ENCODE assay signal across 30 mouse cellular contexts in the genomic region with DNA sequence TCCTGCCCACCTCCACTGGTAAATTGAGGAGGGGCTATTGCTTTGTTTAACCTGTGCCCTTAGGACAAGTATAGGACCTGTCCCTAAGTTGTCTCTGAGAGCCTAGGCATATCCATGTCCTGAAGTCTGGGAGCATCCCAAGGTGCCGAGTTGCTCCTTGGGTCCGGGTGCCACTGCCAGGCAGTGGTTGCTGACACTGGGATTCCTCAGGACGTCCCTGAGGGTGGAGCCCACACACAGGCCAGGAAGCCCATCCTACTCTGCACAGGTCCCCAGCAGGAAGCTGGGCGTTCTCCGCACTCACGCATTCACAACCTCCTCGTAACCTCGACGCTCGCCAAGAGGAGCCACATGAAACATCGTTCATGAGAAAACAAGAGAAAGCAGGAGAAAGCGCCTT. TPM values are rescaled to one million over a fixed set of nuclear protein-coding genes. Genes with fewer than 3 reads are reported as not detected.
DNase-seq lines count a peak whose midpoint lies in the region; ATAC-seq and TF ChIP-seq lines count a peak whose summit lies in the region.
"Had no signal": no experiment of that assay in that cellular context is flagged by ENCODE, and none has a peak within 500 bp of the region (broad histone marks: within the 10 kb centered on the region; RNA-seq: fewer than 3 reads in every experiment).

No protein-coding gene starts in this region.

- no peak overlapping the region for H3K9ac ChIP-seq in hindbrain, embryonic 14.5 days
- no peak overlapping the region for H3K9ac ChIP-seq in hindbrain, embryonic 11.5 days (ENCODE audit: low read depth, low read length)
- no peak overlapping the region for H3K9ac ChIP-seq in heart, adult 2 months (ENCODE audit: low read depth, low read length)
- H3K9ac ChIP-seq: embryonic facial prominence, embryonic 12.5 days; forebrain, embryonic 13.5 days; forebrain, embryonic 15.5 days; forebrain, postnatal 0 days had no signal

- H3K4me1 ChIP-seq in hindbrain, embryonic 14.5 days (replicated peaks; ENCODE audit: control insufficient read depth, insufficient read depth, low read length) = no peaks in the 10 kb centered on the region
- no peaks in the 10 kb centered on the region for H3K4me1 ChIP-seq in hindbrain, embryonic 11.5 days (replicated peaks; ENCODE audit: control insufficient read depth, insufficient read depth, low read length)
- no peaks in the 10 kb centered on the region for H3K4me1 ChIP-seq in heart, adult 2 months (ENCODE audit: control insufficient read depth, insufficient read depth, low read length)
- H3K4me1 ChIP-seq: embryonic facial prominence, embryonic 10.5 days; embryonic facial prominence, embryonic 12.5 days; forebrain, embryonic 13.5 days; forebrain, embryonic 15.5 days had no signal

- TF ChIP-seq POLR2A in heart, adult 2 months (IDR thresholded peaks at IDR 0.05; ENCODE audit: insufficient read depth, low read depth, low read length) = no peak

- intact Hi-C loops in heart, adult 2 months (cut with DNase I) = no loop called here

- H3K27ac ChIP-seq in hindbrain, embryonic 14.5 days = no peak overlapping the region
- no peak overlapping the region for H3K27ac ChIP-seq in hindbrain, embryonic 11.5 days (ENCODE audit: low read depth, low read length)
- H3K27ac ChIP-seq in heart, adult 2 months = no peak overlapping the region
- H3K27ac ChIP-seq: embryonic facial prominence, embryonic 10.5 days; embryonic facial prominence, embryonic 12.5 days; forebrain, embryonic 13.5 days; forebrain, embryonic 15.5 days had no signal

- H3K79me2 ChIP-seq in heart, adult 2 months (replicated peaks; ENCODE audit: control insufficient read depth, insufficient read depth, low read length) = no peaks in the 10 kb centered on the region

- H3K4me2 ChIP-seq in hindbrain, embryonic 14.5 days (replicated peaks) = no peak overlapping the region
- H3K4me2 ChIP-seq in hindbrain, embryonic 11.5 days (replicated peaks; ENCODE audit: low read depth, low read length) = no peak overlapping the region
- H3K4me2 ChIP-seq: embryonic facial prominence, embryonic 12.5 days; forebrain, embryonic 13.5 days; forebrain, embryonic 15.5 days had no signal

- TF ChIP-seq EP300 in heart, adult 2 months (IDR thresholded peaks at IDR 0.05; ENCODE audit: insufficient read depth, low read depth, low read length) = no peak

- H3K9me3 ChIP-seq in hindbrain, embryonic 14.5 days (ENCODE audit: control insufficient read depth, low read length) = no peaks in the 10 kb centered on the region
- no peaks in the 10 kb centered on the region for H3K9me3 ChIP-seq in hindbrain, embryonic 11.5 days (ENCODE audit: control insufficient read depth, low read length)
- H3K9me3 ChIP-seq: embryonic facial prominence, embryonic 10.5 days; embryonic facial prominence, embryonic 12.5 days; forebrain, embryonic 13.5 days; forebrain, embryonic 15.5 days; G1E had no signal

- ATAC-seq in hindbrain, embryonic 14.5 days (ENCODE audit: low FRiP score) = no peak
- no peak for ATAC-seq in hindbrain, embryonic 11.5 days (ENCODE audit: low FRiP score)
- ATAC-seq: activated CD4-positive, CD25-positive, alpha-beta regulatory T cell, adult 4 months; CD4-positive, CD25-positive, alpha-beta regulatory T cell, adult 4 months; forebrain, embryonic 13.5 days; forebrain, embryonic 15.5 days; forebrain, postnatal 0 days had no signal

- peaks cover 34% of the 10 kb centered on the region for H3K36me3 ChIP-seq in hindbrain, embryonic 14.5 days (replicated peaks; ENCODE audit: control insufficient read depth, insufficient read depth)
- H3K36me3 ChIP-seq in hindbrain, embryonic 11.5 days (ENCODE audit: control insufficient read depth, insufficient read depth, low read length) = 0 out of 2 replicates have a peak, but pooled peaks cover 3% of the 10 kb centered on the region
- no peaks in the 10 kb centered on the region for H3K36me3 ChIP-seq in heart, adult 2 months (ENCODE audit: control insufficient read depth, insufficient read depth, low read length)
- H3K36me3 ChIP-seq: G1E had no signal

- H3K27me3 ChIP-seq in hindbrain, embryonic 14.5 days (ENCODE audit: control insufficient read depth, insufficient read depth, low read length) = no peaks in the 10 kb centered on the region
- H3K27me3 ChIP-seq in hindbrain, embryonic 11.5 days (ENCODE audit: control insufficient read depth, insufficient read depth, low read length) = no peaks in the 10 kb centered on the region
- H3K27me3 ChIP-seq in heart, adult 2 months (ENCODE audit: control insufficient read depth, insufficient read depth, low read length) = no peaks in the 10 kb centered on the region
- H3K27me3 ChIP-seq: CH12.LX; embryonic facial prominence, embryonic 12.5 days; forebrain, embryonic 13.5 days; forebrain, embryonic 15.5 days had no signal

- 84% methylated on average over 12 of the region's 12 CpGs for WGBS in hindbrain, embryonic 14.5 days
- WGBS in hindbrain, embryonic 11.5 days = 81% methylated on average over 12 of the region's 12 CpGs
- 66% methylated on average over 12 of the region's 12 CpGs for WGBS in heart, adult 2 months

- no peak for TF ChIP-seq CTCF in heart, adult 2 months (IDR thresholded peaks at IDR 0.05)

- DNase-seq in hindbrain, embryonic 14.5 days (ENCODE audit: low spot score) = peak; percentile 19
- DNase-seq in hindbrain, embryonic 11.5 days (ENCODE audit: low spot score) = no peak
- peak; percentile 80 for DNase-seq in ES-CJ7 (ENCODE audit: low read depth, low spot score)
- peak; percentile 84 for DNase-seq in R1 (ENCODE audit: low read depth, low spot score)
- peak; percentile 83 for DNase-seq in ZHBTc4 (ENCODE audit: low read depth, low spot score)
- no peak for DNase-seq in yolk sac, embryonic 10.5 days (ENCODE audit: low spot score)
- DNase-seq in heart, adult 2 months = no peak
- no peak for DNase-seq in spleen, adult 18-20 months
- DNase-seq: adrenal gland, adult 8-10 months; adrenal gland, postnatal 14 days; adrenal gland, postnatal 36 days; B cell, adult 2 months; cerebellum, adult 11-12 months; cerebellum, adult 2 months; cerebellum, adult 9-10 months; cerebellum, postnatal 10 days; cerebellum, postnatal 25 days; forebrain, postnatal 0 days had no signal

- H3K4me3 ChIP-seq in hindbrain, embryonic 14.5 days (replicated peaks; ENCODE audit: low read length) = no peak overlapping the region
- H3K4me3 ChIP-seq in hindbrain, embryonic 11.5 days (ENCODE audit: low read depth, low read length) = no peak overlapping the region
- H3K4me3 ChIP-seq in heart, adult 2 months = no peak overlapping the region
- H3K4me3 ChIP-seq: embryonic facial prominence, embryonic 10.5 days; embryonic facial prominence, embryonic 12.5 days; forebrain, embryonic 13.5 days; forebrain, embryonic 15.5 days had no signal

RNA-seq across cellular contexts. Expression of a gene that starts 13.8 kb away (rescaled TPM):
- polyA plus RNA-seq in hindbrain, embryonic 14.5 days (2014; fragmentation: Nextera tagmentation; extraction: Ambion mirVana) = 28.7 and 34.7 TPM in 2 replicates
- 59.4 and 61.8 TPM in 2 replicates for polyA plus RNA-seq in hindbrain, embryonic 11.5 days (2014; fragmentation: Nextera tagmentation; extraction: Ambion mirVana)
- 10 to 100 TPM; 15.3 to 16.3 TPM for total RNA-seq in heart, adult 2 months (2021)
- polyA plus RNA-seq in heart, adult 2 months (2012; rRNA removed) = 11.1 and 13.5 TPM in 2 replicates

RNA-seq across cellular contexts. Expression of a gene that starts 25.2 kb away (rescaled TPM):
- not detected in 2 replicates for polyA plus RNA-seq in hindbrain, embryonic 14.5 days (2014; fragmentation: Nextera tagmentation; extraction: Ambion mirVana)
- not detected in 2 replicates for polyA plus RNA-seq in hindbrain, embryonic 11.5 days (2014; fragmentation: Nextera tagmentation; extraction: Ambion mirVana)
- total RNA-seq in heart, adult 2 months (2021) = not detected
- 0.56 TPM in 1 of 2 replicates, not detected in the other for polyA plus RNA-seq in heart, adult 2 months (2012; rRNA removed)
- total RNA-seq: adrenal gland, adult 18-20 months; adrenal gland, adult 8-10 months; adrenal gland, postnatal 14 days; adrenal gland, postnatal 36 days; CH12.LX; forebrain, postnatal 0 days; G1E had no signal
- polyA plus RNA-seq: activated CD4-positive, CD25-positive, alpha-beta regulatory T cell, adult 4 months; CD4-positive, CD25-positive, alpha-beta regulatory T cell, adult 4 months; cerebellum, adult 2 months; cortical plate, adult 2 months; embryonic facial prominence, embryonic 10.5 days; embryonic facial prominence, embryonic 12.5 days; embryonic facial prominence, embryonic 14.5 days; forebrain, embryonic 11.5 days; forebrain, embryonic 13.5 days; forebrain, embryonic 15.5 days; forebrain, postnatal 0 days; G1E had no signal

RNA-seq across cellular contexts. Expression of a gene that starts 28.6 kb away (rescaled TPM):
- 16.9 and 21.5 TPM in 2 replicates for polyA plus RNA-seq in hindbrain, embryonic 14.5 days (2014; fragmentation: Nextera tagmentation; extraction: Ambion mirVana)
- 18.5 and 18.8 TPM in 2 replicates for polyA plus RNA-seq in hindbrain, embryonic 11.5 days (2014; fragmentation: Nextera tagmentation; extraction: Ambion mirVana)
- total RNA-seq in heart, adult 2 months (2021) = 1 to 10 TPM; 4.8 TPM
- 2.8 and 4.7 TPM in 2 replicates for polyA plus RNA-seq in heart, adult 2 months (2012; rRNA removed)

RNA-seq across cellular contexts. Expression of a gene that starts 57.7 kb away (rescaled TPM):
- 2.1 and 4.3 TPM in 2 replicates for polyA plus RNA-seq in hindbrain, embryonic 14.5 days (2014; fragmentation: Nextera tagmentation; extraction: Ambion mirVana)
- 3.6 and 3.8 TPM in 2 replicates for polyA plus RNA-seq in hindbrain, embryonic 11.5 days (2014; fragmentation: Nextera tagmentation; extraction: Ambion mirVana)
- 10 to 100 TPM; 17.7 to 24.3 TPM for total RNA-seq in heart, adult 2 months (2021)
- 13.6 and 14.1 TPM in 2 replicates for polyA plus RNA-seq in heart, adult 2 months (2012; rRNA removed)

Comparison
In these comparisons a context has a peak if more than half of its experiments do, and no peak if none do; other contexts are left out.
1. DNase-seq: peak in hindbrain, embryonic 14.5 days (single experiment), ES-CJ7 (single experiment), R1 (single experiment) and ZHBTc4 (single experiment); none in hindbrain, embryonic 11.5 days (single experiment), yolk sac, embryonic 10.5 days (single experiment), heart, adult 2 months (0 of 2) and spleen, adult 18-20 months (0 of 2).